Mouse (Mus musculus) erythroblast, embryonic 14.5 days (primary cell): ENCODE results near the gene Taf4.

ENCODE experiments used
- GATA1 ChIP-seq: IDR thresholded peaks from 2 replicates; pipeline ENCODE4 v1.6.1; 2012; ENCODE audit warnings: low read length, inconsistent platforms, mixed read lengths
- TAL1 ChIP-seq: IDR thresholded peaks from 3 replicates; pipeline ENCODE4 v1.6.1; 2012; ENCODE audit warnings: low read length, inconsistent platforms, mixed read lengths

- TF ChIP-seq TAL1 (no peak), GATA1 (no peak)
These were observed 15.0 kb downstream of the Taf4 start for GRCm38 (mm10) chr2:179961420-179961819.
